ENCODE assay signal across 17 mouse cellular contexts in the genomic region with DNA sequence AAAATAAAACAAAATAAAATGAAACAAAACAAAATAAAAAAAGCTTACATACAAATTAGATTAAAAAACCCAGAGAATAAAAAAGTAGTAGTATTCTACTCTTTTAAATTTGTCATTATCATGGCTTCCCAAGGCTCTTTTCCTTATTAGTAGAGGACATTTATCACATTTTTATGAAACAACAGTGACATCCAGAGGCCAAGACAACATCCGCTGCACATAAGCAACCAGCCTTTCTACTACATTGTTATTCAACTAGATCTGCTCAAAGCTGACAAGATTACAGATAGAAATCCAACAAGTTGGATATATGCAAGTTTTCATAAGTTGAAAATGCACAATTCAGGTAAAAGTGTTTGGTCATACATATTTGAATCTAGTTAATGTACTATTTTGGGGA. TPM values are rescaled to one million over a fixed set of nuclear protein-coding genes. Genes with fewer than 3 reads are reported as not detected.
A peak's percentile ranks its signal among the peaks of the same experiment; 100 is the strongest.
DNase-seq lines count a peak whose midpoint lies in the region; ATAC-seq and TF ChIP-seq lines count a peak whose summit lies in the region.
"Had no signal": no experiment of that assay in that cellular context is flagged by ENCODE, and none has a peak within 500 bp of the region (broad histone marks: within the 10 kb centered on the region; RNA-seq: fewer than 3 reads in every experiment).

No protein-coding gene starts in this region.

- WGBS in forebrain, postnatal 0 days: 83% methylated on average over 1 of the region's 1 CpGs
- WGBS in forebrain, embryonic 10.5 days: 96% methylated on average over 1 of the region's 1 CpGs

- H3K27me3 ChIP-seq in forebrain, postnatal 0 days (ENCODE audit: insufficient read depth, low read length): no peaks in the 10 kb centered on the region
- H3K27me3 ChIP-seq in forebrain, embryonic 10.5 days (ENCODE audit: poor library complexity, severe bottlenecking): no peaks in the 10 kb centered on the region
- H3K27me3 ChIP-seq: heart, embryonic 12.5 days; intestine, embryonic 15.5 days; limb, embryonic 15.5 days; neural tube, embryonic 15.5 days had no signal

- peak; percentile 61 for DNase-seq in forebrain, postnatal 0 days
- no peak for DNase-seq in forebrain, embryonic 10.5 days (ENCODE audit: extremely low spot score, low spot score)
- peak; percentile 5 to 29 for DNase-seq in layer of hippocampus, adult 2 months (ENCODE audit: low spot score in 2 of 2)
- no peak for DNase-seq in layer of hippocampus, postnatal 25 days (ENCODE audit: extremely low spot score in 1 of 2, low spot score in 1 of 2)
- peak; percentile 16 for DNase-seq in 3T3-L1 (ENCODE audit: low read depth, low spot score)
- DNase-seq in Muller cell, postnatal 12 days (ENCODE audit: inconsistent ontology term): peak; percentile 26
- no peak for DNase-seq in ovary, adult 18-20 months (ENCODE audit: low spot score)
- DNase-seq in thymus, postnatal 25 days: no peak
- DNase-seq: gastrocnemius, postnatal 25 days; heart, postnatal 4 days; kidney, postnatal 36 days; lung, adult 2 months; right cerebral cortex, adult 18-20 months had no signal

- peak; percentile 67; the same call in 1 of the 2 replicates for ATAC-seq in forebrain, postnatal 0 days
- ATAC-seq: intestine, embryonic 15.5 days had no signal

- no peaks in the 10 kb centered on the region for H3K9me3 ChIP-seq in forebrain, postnatal 0 days (ENCODE audit: low read length)
- no peaks in the 10 kb centered on the region for H3K9me3 ChIP-seq in forebrain, embryonic 10.5 days
- H3K9me3 ChIP-seq: heart, embryonic 12.5 days; intestine, embryonic 15.5 days; limb, embryonic 15.5 days; neural tube, embryonic 15.5 days had no signal

- TF ChIP-seq CTCF in forebrain, postnatal 0 days (IDR thresholded peaks at IDR 0.05; ENCODE audit: low read depth): peak; percentile 50
- TF ChIP-seq CTCF in layer of hippocampus, adult 2 months (conservative IDR thresholded peaks at IDR 0.05): peak; percentile 74

- no peak overlapping the region for H3K4me2 ChIP-seq in forebrain, postnatal 0 days (ENCODE audit: low read depth)
- H3K4me2 ChIP-seq: heart, embryonic 12.5 days; intestine, embryonic 15.5 days; limb, embryonic 15.5 days; neural tube, embryonic 15.5 days had no signal

- no peak overlapping the region for H3K9ac ChIP-seq in forebrain, postnatal 0 days
- H3K9ac ChIP-seq: heart, embryonic 12.5 days; intestine, embryonic 15.5 days; limb, embryonic 15.5 days; neural tube, embryonic 15.5 days had no signal

- no peak overlapping the region for H3K4me3 ChIP-seq in forebrain, postnatal 0 days (ENCODE audit: low read depth, low read length)
- no peak overlapping the region for H3K4me3 ChIP-seq in forebrain, embryonic 10.5 days
- H3K4me3 ChIP-seq in layer of hippocampus, adult 2 months: no peak overlapping the region
- H3K4me3 ChIP-seq: heart, embryonic 12.5 days; intestine, embryonic 15.5 days; limb, embryonic 15.5 days; neural tube, embryonic 15.5 days had no signal

- H3K36me3 ChIP-seq in forebrain, postnatal 0 days (ENCODE audit: insufficient read depth): peaks cover 12% of the 10 kb centered on the region; the same call in 1 of the 2 replicates
- H3K36me3 ChIP-seq in forebrain, embryonic 10.5 days (replicated peaks): peaks cover 69% of the 10 kb centered on the region
- H3K36me3 ChIP-seq: intestine, embryonic 15.5 days had no signal

- no peaks in the 10 kb centered on the region for H3K4me1 ChIP-seq in forebrain, postnatal 0 days (ENCODE audit: insufficient read depth)
- no peaks in the 10 kb centered on the region for H3K4me1 ChIP-seq in forebrain, embryonic 10.5 days
- H3K4me1 ChIP-seq: heart, embryonic 12.5 days; intestine, embryonic 15.5 days; limb, embryonic 15.5 days; neural tube, embryonic 15.5 days had no signal

- no peak overlapping the region for H3K27ac ChIP-seq in forebrain, postnatal 0 days (ENCODE audit: low read depth, low read length)
- no peak overlapping the region for H3K27ac ChIP-seq in forebrain, embryonic 10.5 days
- H3K27ac ChIP-seq in layer of hippocampus, adult 2 months: no peak overlapping the region
- H3K27ac ChIP-seq: intestine, embryonic 15.5 days; limb, embryonic 15.5 days; neural tube, embryonic 15.5 days had no signal

RNA-seq across cellular contexts. Expression of a gene that starts 56.4 kb away (rescaled TPM):
- 23.5 and 26.3 TPM in 2 replicates for total RNA-seq in forebrain, postnatal 0 days (2014; rRNA removed)
- polyA plus RNA-seq in forebrain, postnatal 0 days (2015; fragmentation: Nextera tagmentation; extraction: Ambion mirVana): 13.5 and 16.5 TPM in 2 replicates
- 44.8 and 46.3 TPM in 2 replicates for polyA plus RNA-seq in forebrain, embryonic 10.5 days (2016; fragmentation: Nextera tagmentation; extraction: Ambion mirVana)
- 10 to 100 TPM; 14.3 to 19.6 TPM for total RNA-seq in layer of hippocampus, adult 2 months (2021)
- 10 to 100 TPM; 16.7 to 19.1 TPM for total RNA-seq in layer of hippocampus, postnatal 25 days (2021)

Comparison
In these comparisons a context has a peak if more than half of its experiments do, and no peak if none do; other contexts are left out.
1. DNase-seq: peak in forebrain, postnatal 0 days (single experiment), layer of hippocampus, adult 2 months (2 of 2), 3T3-L1 (single experiment) and Muller cell, postnatal 12 days (single experiment); none in forebrain, embryonic 10.5 days (single experiment), layer of hippocampus, postnatal 25 days (0 of 2), ovary, adult 18-20 months (single experiment) and thymus, postnatal 25 days (single experiment).